Mouse (Mus musculus): Measurements from ENCODE around the gene Klf9. TPM values are rescaled to one million over a fixed set of nuclear protein-coding genes. Genes with fewer than 3 reads are reported as not detected.

The Klf9 gene
- polyA plus RNA-seq, 1 experiment from 2014 or later: 15.3 TPM

- ATAC-seq: no peak
- Histone ChIP-seq H3K4me2 (replicated peaks; ENCODE audit: low read depth) (no peak overlapping the region), H3K4me1 (replicated peaks; ENCODE audit: control insufficient read depth, insufficient read depth, low read length) (no peaks in the 10 kb centered on the region), H3K9ac (ENCODE audit: low read depth, low read length) (no peak overlapping the region), H3K9me3 (ENCODE audit: control insufficient read depth) (no peaks in the 10 kb centered on the region), H3K4me3 (ENCODE audit: low read depth, low read length) (no peak overlapping the region), H3K36me3 (ENCODE audit: control insufficient read depth, insufficient read depth) (peaks cover 24% of the 10 kb centered on the region; the same call in 1 of the 2 replicates), H3K27me3 (replicated peaks; ENCODE audit: control insufficient read depth, insufficient read depth, low read length) (no peaks in the 10 kb centered on the region), H3K27ac (ENCODE audit: low read depth, low read length) (no peak overlapping the region)
- 78% methylated on average over 11 of the region's 11 CpGs for WGBS
- TF ChIP-seq CTCF (IDR thresholded peaks at IDR 0.05; ENCODE audit: low read depth): no peak
Observed at GRCm38 (mm10) chr19:23166550-23167284, 25.7 kb downstream of the Klf9 start.

- H3K27me3 ChIP-seq (replicated peaks; ENCODE audit: control insufficient read depth, insufficient read depth, low read length): no peaks in the 10 kb centered on the region
- H3K4me2 ChIP-seq (replicated peaks; ENCODE audit: low read depth): no peak overlapping the region
- H3K9me3 ChIP-seq (ENCODE audit: control insufficient read depth): no peaks in the 10 kb centered on the region
- H3K4me3 ChIP-seq (ENCODE audit: low read depth, low read length): no peak overlapping the region
- no peak for TF ChIP-seq CTCF (IDR thresholded peaks at IDR 0.05; ENCODE audit: low read depth)
- H3K4me1 ChIP-seq (replicated peaks; ENCODE audit: control insufficient read depth, insufficient read depth, low read length): no peaks in the 10 kb centered on the region
- no peak overlapping the region for H3K27ac ChIP-seq (ENCODE audit: low read depth, low read length)
- peaks cover 24% of the 10 kb centered on the region; the same call in 1 of the 2 replicates for H3K36me3 ChIP-seq (ENCODE audit: control insufficient read depth, insufficient read depth)
- ATAC-seq: no peak
- WGBS: 90% methylated on average over 5 of the region's 5 CpGs
- H3K9ac ChIP-seq (ENCODE audit: low read depth, low read length): no peak overlapping the region
Observed at GRCm38 (mm10) chr19:23168899-23169658, 28.1 kb downstream of the Klf9 start.

- Histone ChIP-seq H3K27me3 (replicated peaks; ENCODE audit: control insufficient read depth, insufficient read depth, low read length) (no peaks in the 10 kb centered on the region), H3K27ac (ENCODE audit: low read depth, low read length) (no peak overlapping the region), H3K36me3 (ENCODE audit: control insufficient read depth, insufficient read depth) (peaks cover 24% of the 10 kb centered on the region; the same call in 1 of the 2 replicates), H3K4me3 (ENCODE audit: low read depth, low read length) (no peak overlapping the region), H3K4me2 (replicated peaks; ENCODE audit: low read depth) (no peak overlapping the region), H3K9ac (ENCODE audit: low read depth, low read length) (no peak overlapping the region), H3K4me1 (replicated peaks; ENCODE audit: control insufficient read depth, insufficient read depth, low read length) (no peaks in the 10 kb centered on the region), H3K9me3 (ENCODE audit: control insufficient read depth) (no peaks in the 10 kb centered on the region)
- no peak for TF ChIP-seq CTCF (IDR thresholded peaks at IDR 0.05; ENCODE audit: low read depth)
- no peak for ATAC-seq
- 97% methylated on average over 2 of the region's 2 CpGs for WGBS
Observed at GRCm38 (mm10) chr19:23169659-23170050, 28.6 kb downstream of the Klf9 start.

GRCm38 (mm10) chr19:23170476-23170875 is 29.4 kb downstream of the Klf9 start:
- H3K4me3 ChIP-seq (ENCODE audit: low read depth, low read length): no peak overlapping the region
- no peaks in the 10 kb centered on the region for H3K9me3 ChIP-seq (ENCODE audit: control insufficient read depth)
- ATAC-seq: no peak
- H3K4me1 ChIP-seq (replicated peaks; ENCODE audit: control insufficient read depth, insufficient read depth, low read length): no peaks in the 10 kb centered on the region
- WGBS: 88% methylated on average over 5 of the region's 5 CpGs
- peaks cover 17% of the 10 kb centered on the region; the same call in 1 of the 2 replicates for H3K36me3 ChIP-seq (ENCODE audit: control insufficient read depth, insufficient read depth)
- no peaks in the 10 kb centered on the region for H3K27me3 ChIP-seq (replicated peaks; ENCODE audit: control insufficient read depth, insufficient read depth, low read length)
- H3K9ac ChIP-seq (ENCODE audit: low read depth, low read length): no peak overlapping the region
- no peak overlapping the region for H3K4me2 ChIP-seq (replicated peaks; ENCODE audit: low read depth)
- H3K27ac ChIP-seq (ENCODE audit: low read depth, low read length): no peak overlapping the region
- no peak for TF ChIP-seq CTCF (IDR thresholded peaks at IDR 0.05; ENCODE audit: low read depth)

GRCm38 (mm10) chr19:23171136-23171535 is 30.1 kb downstream of the Klf9 start:
- Histone ChIP-seq H3K36me3 (ENCODE audit: control insufficient read depth, insufficient read depth) (peaks cover 13% of the 10 kb centered on the region; the same call in 1 of the 2 replicates), H3K27me3 (replicated peaks; ENCODE audit: control insufficient read depth, insufficient read depth, low read length) (no peaks in the 10 kb centered on the region), H3K9me3 (ENCODE audit: control insufficient read depth) (no peaks in the 10 kb centered on the region), H3K9ac (ENCODE audit: low read depth, low read length) (no peak overlapping the region), H3K4me1 (replicated peaks; ENCODE audit: control insufficient read depth, insufficient read depth, low read length) (no peaks in the 10 kb centered on the region), H3K27ac (ENCODE audit: low read depth, low read length) (no peak overlapping the region), H3K4me3 (ENCODE audit: low read depth, low read length) (no peak overlapping the region), H3K4me2 (replicated peaks; ENCODE audit: low read depth) (no peak overlapping the region)
- TF ChIP-seq CTCF (IDR thresholded peaks at IDR 0.05; ENCODE audit: low read depth): no peak
- ATAC-seq: no peak
- WGBS: 96% methylated on average over 2 of the region's 2 CpGs

GRCm38 (mm10) chr19:23175090-23175489 is 34.1 kb downstream of the Klf9 start:
- no peak for ATAC-seq
- Histone ChIP-seq H3K9me3 (ENCODE audit: control insufficient read depth) (no peaks in the 10 kb centered on the region), H3K4me3 (ENCODE audit: low read depth, low read length) (no peak overlapping the region), H3K9ac (ENCODE audit: low read depth, low read length) (no peak overlapping the region), H3K4me2 (replicated peaks; ENCODE audit: low read depth) (no peak overlapping the region), H3K4me1 (replicated peaks; ENCODE audit: control insufficient read depth, insufficient read depth, low read length) (0 out of 2 replicates have a peak, but pooled peaks cover 2% of the 10 kb centered on the region), H3K27ac (ENCODE audit: low read depth, low read length) (no peak overlapping the region), H3K36me3 (ENCODE audit: control insufficient read depth, insufficient read depth) (no peaks in the 10 kb centered on the region), H3K27me3 (replicated peaks; ENCODE audit: control insufficient read depth, insufficient read depth, low read length) (no peaks in the 10 kb centered on the region)
- 74% methylated on average over 3 of the region's 3 CpGs for WGBS
- TF ChIP-seq CTCF (IDR thresholded peaks at IDR 0.05; ENCODE audit: low read depth): no peak

All from intestine, postnatal 0 days (tissue).